Mouse (Mus musculus) embryo, embryonic 9.5 days (tissue): ENCODE measurements around the gene Myo16.

ENCODE experiments used
- DNase-seq: peaks from one replicate; pipeline ENCODE4 v3.0.0-alpha.2; 2017; ENCODE audit errors: extremely low spot score

Myo16 gene

GRCm38 (mm10) chr8:10671862-10672548 is 518.3 kb downstream of the Myo16 start:
- DNase-seq, result no peak

GRCm38 (mm10) chr8:10677840-10678410 is 524.2 kb downstream of the Myo16 start:
- DNase-seq, result no peak

GRCm38 (mm10) chr8:10681926-10682325 is 528.2 kb downstream of the Myo16 start:
- no peak for DNase-seq

- no peak for DNase-seq
Observed at GRCm38 (mm10) chr8:10683088-10683487, 529.4 kb downstream of the Myo16 start.
